Mouse (Mus musculus) liver, adult 2 months (tissue): ENCODE results near the gene Avpr1b.

ENCODE experiments used
- CTCF ChIP-seq: fragments of 200-500 bp; IDR thresholded peaks from 2 replicates; pipeline ENCODE4 v1.5.1; 2011; ENCODE audit warnings: low read depth, low read length, control low read depth
- POLR2A ChIP-seq: fragments of 200-500 bp; IDR thresholded peaks from 2 replicates; pipeline ENCODE4 v1.6.1; 2011; ENCODE audit warnings: low read length, control low read depth; ENCODE audit not compliant: insufficient read depth; ENCODE audit errors: extremely low read depth

GRCm38 (mm10) chr1:131642251-131642650 is 43.2 kb downstream of the Avpr1b start:
- TF ChIP-seq POLR2A (no peak), CTCF (no peak)
